Mouse (Mus musculus) layer of hippocampus, adult 18-20 months (tissue): ENCODE data around the gene Sorcs2. TPM values are rescaled to one million over a fixed set of nuclear protein-coding genes. Genes with fewer than 3 reads are reported as not detected.
A peak's percentile ranks its signal among the peaks of the same experiment; 100 is the strongest.
"Not testable (repeated sequence)": the region's sequence is repeated elsewhere in the genome, so short reads cannot be mapped to it uniquely, and the experiment has no call there.

Experiments
- DNase-seq, 2 experiments: peaks; one replicate each; pipeline ENCODE4 v3.0.0; 2022; ENCODE audit warnings: low spot score in 2 of 2
- total RNA-seq, 2 experiments: library from RNA; stranded (reverse); gene quantifications; 2 replicates each; pipeline ENCODE4 v1.2.3; 2021

The Sorcs2 gene
- total RNA-seq, 2 experiments from 2014 or later, result 41.0 to 49.9 TPM

- peak in 1 of 2 experiments; percentile 31 for DNase-seq
These were observed 3.0 kb downstream of the Sorcs2 start for GRCm38 (mm10) chr5:36394840-36395515.

- no peak for DNase-seq
These were observed 6.2 kb downstream of the Sorcs2 start for GRCm38 (mm10) chr5:36391751-36392150.

- not testable (repeated sequence) for DNase-seq
These were observed 7.4 kb downstream of the Sorcs2 start for GRCm38 (mm10) chr5:36390591-36390927.

GRCm38 (mm10) chr5:36389731-36390590 lies 8.0 kb downstream of the Sorcs2 start:
- no peak for DNase-seq

GRCm38 (mm10) chr5:36385062-36385461 lies 12.9 kb downstream of the Sorcs2 start:
- DNase-seq, result no peak

- DNase-seq, result no peak
These were observed 14.5 kb downstream of the Sorcs2 start for GRCm38 (mm10) chr5:36383431-36383830.

- DNase-seq, result no peak
These were observed 15.2 kb downstream of the Sorcs2 start for GRCm38 (mm10) chr5:36382721-36383120.

- no peak for DNase-seq
These were observed 15.7 kb downstream of the Sorcs2 start for GRCm38 (mm10) chr5:36382134-36382693.

GRCm38 (mm10) chr5:36379938-36380511 lies 17.9 kb downstream of the Sorcs2 start:
- DNase-seq, result peak in 1 of 2 experiments; percentile 33

- no peak for DNase-seq
These were observed 19.6 kb downstream of the Sorcs2 start for GRCm38 (mm10) chr5:36378370-36378738.

- no peak for DNase-seq
These were observed 20.2 kb downstream of the Sorcs2 start for GRCm38 (mm10) chr5:36377456-36378369.

- DNase-seq, result no peak
These were observed 22.1 kb downstream of the Sorcs2 start for GRCm38 (mm10) chr5:36375886-36376285.

GRCm38 (mm10) chr5:36374221-36375050 lies 23.5 kb downstream of the Sorcs2 start:
- no peak for DNase-seq

GRCm38 (mm10) chr5:36373246-36373891 lies 24.6 kb downstream of the Sorcs2 start:
- DNase-seq, result no peak

- DNase-seq, result no peak
These were observed 26.2 kb downstream of the Sorcs2 start for GRCm38 (mm10) chr5:36371731-36372130.

- DNase-seq, result no peak
These were observed 28.7 kb downstream of the Sorcs2 start for GRCm38 (mm10) chr5:36369261-36369684.

GRCm38 (mm10) chr5:36368511-36369135 lies 29.3 kb downstream of the Sorcs2 start:
- DNase-seq, result no peak

GRCm38 (mm10) chr5:36367911-36368310 lies 30.0 kb downstream of the Sorcs2 start:
- DNase-seq, result peak; percentile 45 to 68

- DNase-seq, result no peak
These were observed 30.7 kb downstream of the Sorcs2 start for GRCm38 (mm10) chr5:36367181-36367610.
